Mouse (Mus musculus) thymus, postnatal 4 days (tissue): ENCODE results near the gene St3gal4.
A peak's percentile ranks its signal among the peaks of the same experiment; 100 is the strongest.

Experiments used
- DNase-seq: peaks from one replicate; pipeline ENCODE4 v3.0.0; 2021

St3gal4 gene

DNA sequence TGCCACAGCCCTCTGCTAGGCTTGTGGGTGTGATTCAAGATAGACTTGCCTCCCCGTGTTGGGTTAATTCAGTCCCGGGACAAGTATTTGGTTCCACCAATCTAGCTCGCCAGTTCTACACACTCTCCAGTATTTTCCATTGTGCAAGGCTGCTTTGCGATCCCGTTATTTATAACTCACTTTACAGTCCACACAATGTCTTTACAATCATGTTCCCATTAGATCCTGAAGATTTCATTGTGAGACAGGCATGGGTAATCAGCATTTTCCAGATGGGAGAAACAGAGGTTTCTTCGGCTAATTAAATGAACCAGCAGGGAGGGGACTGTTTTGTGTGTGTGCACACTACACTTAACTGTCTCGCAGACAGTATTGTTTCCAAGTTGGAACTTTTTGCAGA lies 75.4 kb downstream of the St3gal4 start:
- no peak for DNase-seq

DNA sequence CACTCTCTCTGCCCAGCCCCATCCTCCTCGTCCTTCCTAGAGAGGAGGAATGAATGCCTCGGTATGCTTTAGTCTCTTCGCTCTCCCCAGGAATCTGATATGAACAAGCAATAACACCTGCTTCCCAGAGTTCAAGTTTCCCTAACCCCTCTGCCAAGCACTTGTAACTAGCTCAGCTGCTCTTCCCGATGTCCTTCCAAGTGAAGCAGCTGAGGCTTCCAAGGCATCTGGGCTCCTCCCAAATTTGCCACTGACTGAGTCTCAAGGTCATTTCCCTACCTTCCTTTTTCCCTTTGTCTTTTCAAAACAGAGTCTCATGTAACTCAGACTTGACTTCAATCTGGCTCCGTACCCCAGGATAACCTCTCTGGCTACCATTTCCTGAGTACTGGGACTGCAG lies 77.6 kb downstream of the St3gal4 start:
- DNase-seq = no peak

GRCm38 (mm10) chr9:35039846-35040245 lies 79.2 kb downstream of the St3gal4 start:
- no peak for DNase-seq

- DNase-seq = no peak
Measured at GRCm38 (mm10) chr9:35038922-35039586, 80.0 kb downstream of the St3gal4 start.

DNA sequence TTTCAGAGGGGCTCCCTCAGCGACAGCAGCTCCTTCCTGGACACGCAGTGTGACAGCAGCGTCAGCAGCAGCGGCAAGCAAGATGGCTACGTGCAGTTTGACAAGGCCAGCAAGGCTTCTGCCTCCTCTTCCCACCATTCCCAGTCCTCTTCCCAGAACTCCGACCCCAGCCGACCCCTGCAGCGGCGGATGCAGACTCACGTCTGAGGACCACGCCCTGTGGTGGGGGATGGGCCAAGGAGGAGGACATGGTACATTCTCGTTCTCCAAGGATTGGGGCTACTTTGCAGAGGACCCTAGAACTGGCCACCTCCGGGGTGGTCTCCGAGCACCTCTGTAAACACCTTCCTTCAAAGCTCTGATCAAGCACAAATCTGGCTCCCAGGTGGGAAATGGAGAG lies 84.0 kb downstream of the St3gal4 start:
- no peak for DNase-seq

DNA sequence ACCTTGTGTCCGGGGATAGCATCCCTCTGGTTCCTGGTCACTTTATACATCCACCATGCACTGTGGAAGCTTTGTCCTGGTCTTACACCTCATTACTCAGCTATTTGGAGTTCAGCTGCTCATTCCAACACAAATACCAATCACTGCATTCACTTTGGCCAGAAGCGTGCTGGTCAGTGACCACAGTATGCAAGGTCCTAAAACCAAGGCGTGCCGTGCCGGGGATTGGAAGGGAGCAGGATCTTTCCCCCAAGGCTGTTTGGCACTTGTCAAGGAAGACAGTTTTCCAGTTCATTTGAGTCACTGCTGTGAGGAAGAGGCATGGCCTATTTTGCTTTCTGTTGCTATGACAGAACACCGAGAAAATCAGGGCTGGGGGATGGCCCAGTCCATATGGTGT lies 86.6 kb downstream of the St3gal4 start:
- no peak for DNase-seq

- no peak for DNase-seq
Measured at GRCm38 (mm10) chr9:35030823-35031222, 88.2 kb downstream of the St3gal4 start.

- DNase-seq = no peak
Measured at GRCm38 (mm10) chr9:35027382-35027997, 91.6 kb downstream of the St3gal4 start.

DNA sequence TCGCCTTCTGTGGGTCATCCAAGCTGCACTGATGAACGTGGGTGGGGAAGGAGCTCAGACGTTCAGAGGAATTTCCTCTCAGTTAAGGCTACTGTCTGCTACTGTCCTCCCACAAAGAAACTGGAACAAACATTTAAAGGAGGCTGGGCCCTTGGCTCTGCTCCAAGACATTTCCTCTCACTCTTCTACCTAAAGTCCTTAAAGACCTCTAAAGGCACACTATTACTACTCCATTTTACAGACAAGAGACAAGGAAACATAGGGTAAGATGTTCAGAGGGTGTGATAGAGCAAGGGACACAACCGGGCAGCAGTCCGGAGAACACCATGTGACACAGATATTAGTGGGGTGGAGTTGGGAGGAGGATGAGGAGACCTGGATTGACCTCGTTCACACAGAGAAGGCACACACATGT lies 92.2 kb downstream of the St3gal4 start:
- no peak for DNase-seq

DNA sequence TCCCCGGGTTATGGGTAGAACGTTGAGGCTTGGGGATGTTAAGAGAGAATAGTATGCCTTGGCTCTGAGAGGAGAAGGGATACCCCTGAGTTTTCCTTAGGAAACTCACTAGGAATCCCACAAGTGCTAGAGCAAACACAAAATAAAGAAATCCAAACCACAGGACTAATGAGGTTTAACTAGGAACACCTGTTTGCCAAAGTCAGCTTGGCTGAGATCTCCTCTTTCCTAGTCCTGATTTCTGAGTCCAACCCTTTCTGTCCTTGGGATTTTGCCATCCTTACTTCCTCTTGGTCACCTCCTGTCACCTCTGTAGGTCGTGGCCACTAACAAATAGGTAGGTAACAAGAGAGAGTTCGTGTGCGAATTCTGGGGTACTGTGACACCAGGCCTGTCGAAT lies 92.8 kb downstream of the St3gal4 start:
- no peak for DNase-seq

DNA sequence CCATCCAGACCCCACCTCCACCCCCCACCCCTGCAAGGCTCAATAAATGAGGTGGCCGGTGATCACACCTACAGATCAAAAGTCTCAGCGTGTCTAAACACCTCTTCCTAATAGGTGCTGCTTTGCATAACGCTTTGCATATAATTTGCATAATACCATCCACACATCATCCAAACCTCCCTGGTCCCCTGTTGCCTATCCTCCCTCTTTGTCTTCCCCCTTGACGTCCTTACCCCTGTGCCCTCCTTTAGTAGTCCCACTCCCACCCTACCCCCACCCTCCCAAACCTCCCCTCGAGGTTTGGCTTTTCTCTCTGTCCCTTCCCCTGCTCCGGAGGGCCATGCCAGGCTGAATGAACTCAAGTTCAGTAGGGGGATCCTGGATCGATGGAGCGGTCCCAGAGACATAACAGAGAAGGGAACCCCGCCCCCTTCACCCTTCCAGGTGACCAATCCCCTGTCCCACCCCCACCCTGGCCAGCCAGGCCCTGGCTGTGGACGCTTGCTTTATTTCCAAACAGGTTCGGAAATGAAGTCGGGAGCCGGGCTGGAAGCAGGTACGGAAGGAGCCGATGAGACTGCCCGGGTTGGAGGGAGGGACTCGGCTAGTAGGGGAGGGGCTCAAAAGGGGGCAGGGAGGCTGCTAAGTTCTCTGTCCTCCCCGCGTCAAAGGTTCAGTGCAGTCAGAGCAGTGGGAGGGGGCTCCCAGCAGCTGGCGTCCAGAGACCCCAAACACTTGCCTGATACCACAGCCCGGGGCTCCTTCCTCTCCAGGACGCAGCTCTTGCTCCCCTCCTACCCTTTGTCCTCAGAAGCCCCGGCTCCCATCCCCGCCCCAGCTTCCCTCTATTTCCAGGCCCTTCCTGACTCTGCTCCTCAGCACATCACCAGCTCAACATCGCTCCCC lies 94.2 kb downstream of the St3gal4 start:
- no peak for DNase-seq

DNA sequence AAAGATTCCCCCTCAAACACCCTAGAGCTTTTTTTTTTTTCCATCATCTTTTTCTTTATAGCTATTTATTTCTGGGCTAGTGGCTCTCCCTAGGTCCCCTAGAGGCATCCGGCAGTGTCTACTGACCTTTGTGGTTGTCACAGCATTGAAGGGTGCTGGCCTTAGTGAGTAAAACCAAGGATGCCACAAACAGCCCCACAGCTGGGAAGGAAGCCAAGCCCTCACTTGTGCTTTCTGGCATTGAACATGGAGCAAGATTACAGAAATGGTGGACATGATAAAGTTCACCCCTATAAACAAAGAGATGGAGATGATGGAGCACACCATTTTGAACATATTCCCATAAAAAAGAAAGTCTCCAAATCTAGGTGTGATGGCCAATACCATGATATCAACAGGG lies 97.3 kb downstream of the St3gal4 start:
- no peak for DNase-seq

DNA sequence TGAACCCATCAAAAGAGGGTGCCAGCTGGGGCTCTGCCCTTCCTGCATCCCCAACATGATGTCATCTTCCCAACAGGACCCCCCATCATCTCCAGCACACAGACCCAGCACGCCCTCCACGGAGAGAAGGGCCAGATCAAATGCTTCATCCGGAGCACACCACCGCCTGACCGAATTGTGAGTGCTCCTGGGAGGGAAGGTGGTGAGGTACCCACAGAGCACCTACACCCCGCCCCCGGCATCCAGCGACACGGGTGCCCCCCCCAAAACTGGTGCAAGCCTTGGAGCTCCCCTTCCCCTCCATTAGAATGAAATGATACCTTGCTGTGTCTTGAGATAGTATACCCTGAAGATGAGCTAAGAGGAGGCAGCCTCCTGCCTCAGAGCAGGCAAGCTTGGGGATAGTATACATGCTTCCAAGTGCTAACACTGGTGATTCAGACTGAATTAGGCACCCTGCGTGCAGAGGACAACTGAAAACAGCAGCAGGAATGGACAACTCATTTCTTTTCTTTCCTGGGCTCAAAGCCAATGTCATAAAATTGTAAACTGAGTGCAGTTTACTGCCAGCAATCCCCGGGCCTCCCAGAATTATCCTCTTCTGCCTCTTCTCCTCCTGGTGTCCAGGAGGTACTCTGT lies 98.9 kb downstream of the St3gal4 start:
- DNase-seq = no peak

DNA sequence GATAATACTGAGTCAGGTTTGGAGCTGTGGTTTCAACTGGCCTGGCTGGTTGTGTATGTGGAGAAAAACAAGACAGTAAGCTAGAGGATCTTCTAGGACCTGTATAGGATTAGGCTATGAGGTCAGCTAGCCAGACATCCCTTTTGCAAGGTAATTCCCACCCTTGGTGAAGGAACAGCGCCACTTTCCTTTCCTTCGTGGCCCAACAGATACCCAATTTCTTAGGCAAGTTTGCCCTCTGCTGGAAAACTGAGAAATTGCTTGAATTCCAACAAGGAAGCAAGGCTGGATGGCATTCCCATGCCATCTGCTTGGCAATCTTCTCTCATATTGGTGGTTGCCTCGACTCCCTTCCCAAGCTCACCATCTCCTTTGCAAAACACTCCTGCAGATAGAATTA lies 99.7 kb downstream of the St3gal4 start:
- DNase-seq = no peak

DNA sequence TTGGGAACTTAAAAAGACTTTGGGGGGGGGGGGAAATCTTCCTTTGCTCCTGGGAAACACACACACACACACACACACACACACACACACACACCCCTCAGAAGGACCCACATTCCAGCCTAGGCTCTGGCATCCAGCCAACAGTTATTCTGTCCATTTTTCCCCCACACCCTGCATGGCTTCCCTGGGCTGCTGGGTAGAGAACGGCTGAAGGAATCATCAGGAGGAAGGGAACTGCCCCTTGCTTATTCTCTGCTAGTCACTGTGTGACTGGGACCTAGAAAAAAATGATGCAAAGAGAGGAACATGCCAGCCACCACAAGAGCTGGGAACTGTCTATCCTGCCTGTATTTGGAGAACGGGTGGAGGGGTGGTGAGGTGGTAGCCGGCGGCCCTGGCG lies 101.0 kb downstream of the St3gal4 start:
- DNase-seq = no peak

DNA sequence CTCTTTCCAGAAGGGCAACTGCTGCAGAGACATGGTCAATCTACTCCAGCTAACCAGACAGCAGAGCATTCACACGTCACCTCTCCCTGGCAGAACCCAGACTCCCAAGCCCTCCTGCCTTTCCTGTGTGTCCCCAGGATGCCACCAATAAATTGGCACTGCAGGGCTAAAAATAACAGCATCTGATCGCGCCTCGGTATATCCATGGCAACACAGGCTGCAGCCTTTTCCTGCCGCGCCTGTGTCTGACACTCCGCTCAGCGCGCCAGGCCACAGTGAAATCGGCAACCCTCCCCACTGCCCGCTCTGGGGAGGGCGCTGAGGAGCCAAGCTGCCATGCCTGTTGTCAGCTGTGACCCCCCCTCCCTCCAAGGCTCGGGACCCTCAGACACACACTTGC lies 101.5 kb downstream of the St3gal4 start:
- DNase-seq = no peak

GRCm38 (mm10) chr9:35016762-35017161 lies 102.3 kb downstream of the St3gal4 start:
- peak; percentile 33 for DNase-seq

DNA sequence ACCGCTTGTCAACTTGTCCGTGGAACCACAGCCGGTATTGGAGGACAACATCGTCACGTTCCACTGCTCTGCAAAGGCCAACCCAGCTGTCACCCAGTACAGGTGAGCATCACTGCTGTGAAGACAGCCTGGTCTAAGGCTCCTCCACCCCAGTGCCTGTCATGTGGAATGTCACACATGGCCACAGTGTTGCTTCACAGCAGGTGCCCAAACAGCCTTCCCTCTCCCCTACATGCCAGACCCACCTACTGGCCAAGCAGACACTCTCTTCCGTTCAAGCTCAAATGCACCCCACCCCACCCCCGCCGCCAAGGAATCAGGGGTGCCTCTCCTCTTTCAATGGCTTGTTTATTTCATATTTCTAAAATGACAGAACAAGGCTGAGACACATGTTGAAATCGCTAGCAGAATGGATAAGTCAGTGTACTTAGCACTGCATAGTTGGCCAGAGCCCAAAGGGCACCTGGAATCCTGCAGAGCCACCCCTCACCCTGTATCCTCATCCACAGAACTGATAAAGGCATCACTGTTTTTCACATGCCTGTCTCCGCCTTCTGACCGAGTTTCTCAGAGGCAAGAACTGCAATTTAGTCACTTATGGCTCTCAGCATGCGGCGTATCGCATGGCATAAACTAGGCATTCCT lies 111.2 kb downstream of the St3gal4 start:
- no peak for DNase-seq

DNA sequence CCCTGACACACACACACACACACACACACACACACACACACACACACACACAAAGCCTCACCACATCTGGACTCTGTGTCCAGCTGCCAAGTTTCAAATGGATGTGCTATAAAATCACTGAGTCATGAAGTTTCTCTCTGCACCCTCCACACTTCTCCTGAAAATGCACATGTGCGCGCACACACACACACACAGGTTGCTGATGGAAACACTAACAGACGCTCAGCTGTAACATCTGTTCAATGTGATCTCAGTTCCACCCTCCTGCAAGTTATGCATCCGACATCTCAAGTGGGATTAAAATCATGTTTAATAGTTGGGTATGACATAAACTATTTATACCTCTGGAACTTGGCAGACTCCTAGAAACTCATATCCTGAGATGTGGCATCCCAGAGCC lies 115.0 kb downstream of the St3gal4 start:
- DNase-seq = no peak

GRCm38 (mm10) chr9:34997880-34998865 lies 120.9 kb downstream of the St3gal4 start:
- DNase-seq = no peak
